Mouse (Mus musculus) liver, postnatal 0 days (tissue): ENCODE data around the gene Rpp30. TPM values are rescaled to one million over a fixed set of nuclear protein-coding genes. Genes with fewer than 3 reads are reported as not detected.

Experiments used
- ATAC-seq: fragments of 200-750 bp; cut with Nextera tagmentation; 2 replicates; pipeline ENCODE4 v1.8.0; 2017; ENCODE audit warnings: mild to moderate bottlenecking, moderate library complexity
- DNase-seq: peaks from one replicate; pipeline ENCODE4 v3.0.0-alpha.2; 2016
- H3K27ac ChIP-seq: fragments of 300-500 bp; sonication (generic); 2 replicates; pipeline ENCODE4 v1.5.1; 2014; ENCODE audit warnings: antibody characterized with exemption, moderate library complexity, mild to moderate bottlenecking, low read depth
- H3K27me3 ChIP-seq: fragments of 300-500 bp; sonication (generic); 2 replicates; pipeline ENCODE4 v1.6.1; 2014; ENCODE audit warnings: low read length, control low read depth, mixed read lengths; ENCODE audit not compliant: insufficient read depth
- H3K36me3 ChIP-seq: fragments of 300-500 bp; sonication (generic); replicated peaks from 2 replicates; pipeline ENCODE4 v1.6.1; 2014; ENCODE audit warnings: mild to moderate bottlenecking, control low read depth, low read length, moderate library complexity, mixed read lengths; ENCODE audit not compliant: insufficient read depth
- H3K4me1 ChIP-seq: fragments of 300-500 bp; sonication (generic); 2 replicates; pipeline ENCODE4 v1.6.1; 2014; ENCODE audit warnings: antibody characterized with exemption, mild to moderate bottlenecking, control low read depth; ENCODE audit not compliant: insufficient read depth
- H3K4me2 ChIP-seq: fragments of 300-500 bp; sonication (generic); 2 replicates; pipeline ENCODE4 v1.6.1; 2014; ENCODE audit warnings: low read depth, mild to moderate bottlenecking, low read length, moderate library complexity, mixed read lengths
- H3K4me3 ChIP-seq: fragments of 300-500 bp; sonication (generic); 2 replicates; pipeline ENCODE4 v1.5.1; 2014; ENCODE audit warnings: low read depth, low read length
- H3K9ac ChIP-seq: fragments of 300-500 bp; sonication (generic); replicated peaks from 2 replicates; pipeline ENCODE4 v1.6.1; 2014; ENCODE audit warnings: mild to moderate bottlenecking, moderate library complexity
- H3K9me3 ChIP-seq: fragments of 300-500 bp; sonication (generic); 2 replicates; pipeline ENCODE4 v1.6.1; 2016; ENCODE audit warnings: mild to moderate bottlenecking, control low read depth, low read length, mixed read lengths
- CTCF ChIP-seq: sonication (generic); IDR thresholded peaks from 2 replicates; pipeline ENCODE4 v1.5.1; 2016; ENCODE audit warnings: antibody characterized with exemption, low read depth
- EP300 ChIP-seq: IDR thresholded peaks from 2 replicates; pipeline ENCODE4 v1.6.1; 2016; ENCODE audit warnings: antibody characterized with exemption, low read depth, mild to moderate bottlenecking
- WGBS: fragments of 180-500 bp; shearing (Covaris S2); extraction: QIAGEN DNeasy Blood & Tissue Kit; methylation state at CpG from one replicate; pipeline ENCODE4 v1.1.7; 2014; ENCODE audit not compliant: insufficient replicate concordance; 5-methylcytosine and 5-hydroxymethylcytosine counted together
- polyA plus RNA-seq: library from polyadenylated mRNA; unstranded; fragments of >200 nt; fragmentation: Nextera tagmentation; extraction: Ambion mirVana; gene quantifications from 2 replicates; pipeline ENCODE4 v1.2.1, GENCODE M21; 2015

Gene Rpp30
- polyA plus RNA-seq: 23.2 TPM in 2 replicates

GRCm38 (mm10) chr19:36083262-36084225, at the start of gene Rpp30:
TSS of gene Rpp30 (plus strand) at chr19:36083716.
- Histone ChIP-seq H3K4me3 (peak within 1 kb of the TSS; percentile 94), H3K27me3 (peaks cover 5% of the 10 kb centered on the region; the same call in 1 of the 2 replicates), H3K27ac (0 out of 2 replicates have a peak within 1 kb of the TSS, but pooled peaks have one; percentile 19), H3K9ac (peak within 1 kb of the TSS; percentile 88), H3K4me2 (peak within 1 kb of the TSS; percentile 96), H3K4me1 (peaks cover 14% of the 10 kb centered on the region), H3K36me3 (peaks cover 7% of the 10 kb centered on the region), H3K9me3 (no peaks in the 10 kb centered on the region)
- TF ChIP-seq EP300 (no peak), CTCF (no peak)
- DNase-seq (peak; percentile 88), ATAC-seq (peak; percentile 96)
- whole genome bisulfite sequencing: 1% methylated on average over 34 of the region's 34 CpGs

GRCm38 (mm10) chr19:36046046-36046445, 37.5 kb upstream of the Rpp30 start:
- ATAC-seq (no peak), DNase-seq (no peak)
- H3K9me3 ChIP-seq: no peaks in the 10 kb centered on the region
- H3K9ac ChIP-seq: no peak overlapping the region
- no peak for TF ChIP-seq EP300
- no peak for TF ChIP-seq CTCF
- H3K4me1 ChIP-seq: no peaks in the 10 kb centered on the region
- H3K4me3 ChIP-seq: no peak overlapping the region
- 77% methylated on average over 7 of the region's 7 CpGs for WGBS
- no peak overlapping the region for H3K27ac ChIP-seq
- H3K4me2 ChIP-seq: no peak overlapping the region
- H3K27me3 ChIP-seq: no peaks in the 10 kb centered on the region
- H3K36me3 ChIP-seq: no peaks in the 10 kb centered on the region

- no peak for ATAC-seq
- Histone ChIP-seq H3K9ac (no peak overlapping the region), H3K36me3 (no peaks in the 10 kb centered on the region), H3K9me3 (no peaks in the 10 kb centered on the region), H3K4me3 (peak overlapping the region; percentile 45), H3K4me1 (no peaks in the 10 kb centered on the region), H3K4me2 (peak overlapping the region; percentile 74), H3K27me3 (peaks cover 50% of the 10 kb centered on the region), H3K27ac (no peak overlapping the region)
- TF ChIP-seq EP300 (no peak), CTCF (no peak)
- WGBS: 11% methylated on average over 43 of the region's 49 CpGs
- peak; percentile 12 for DNase-seq
Observed at GRCm38 (mm10) chr19:36056502-36057221, 26.9 kb upstream of the Rpp30 start.

- peak; percentile 15 for DNase-seq
- TF ChIP-seq CTCF (0 out of 2 replicates have a peak, but pooled peaks have one; percentile 1), EP300 (no peak)
- peak within 1 kb of the TSS; percentile 45 for H3K4me3 ChIP-seq
- no peak for ATAC-seq
- no peak within 1 kb of the TSS for H3K9ac ChIP-seq
- WGBS: under 1% methylated on average over 53 of the region's 86 CpGs
- peak within 1 kb of the TSS; percentile 74 for H3K4me2 ChIP-seq
- no peaks in the 10 kb centered on the region for H3K36me3 ChIP-seq
- H3K9me3 ChIP-seq: no peaks in the 10 kb centered on the region
- no peak within 1 kb of the TSS for H3K27ac ChIP-seq
- H3K4me1 ChIP-seq: no peaks in the 10 kb centered on the region
- peaks cover 49% of the 10 kb centered on the region for H3K27me3 ChIP-seq
Observed at GRCm38 (mm10) chr19:36057231-36057811, 26.2 kb upstream of the Rpp30 start, which contains the start of gene Htr7. TSS of gene Htr7 (minus strand) at chr19:36057507.

GRCm38 (mm10) chr19:36062801-36063529, 20.6 kb upstream of the Rpp30 start:
- no peak overlapping the region for H3K27ac ChIP-seq
- no peak overlapping the region for H3K4me2 ChIP-seq
- no peaks in the 10 kb centered on the region for H3K9me3 ChIP-seq
- H3K4me1 ChIP-seq: no peaks in the 10 kb centered on the region
- H3K9ac ChIP-seq: no peak overlapping the region
- peaks cover 18% of the 10 kb centered on the region for H3K27me3 ChIP-seq
- no peak for ATAC-seq
- TF ChIP-seq CTCF (no peak), EP300 (no peak)
- no peaks in the 10 kb centered on the region for H3K36me3 ChIP-seq
- DNase-seq: no peak
- 55% methylated on average over 2 of the region's 2 CpGs for WGBS
- no peak overlapping the region for H3K4me3 ChIP-seq
